Mouse (Mus musculus) hindbrain, postnatal 0 days (tissue): Measurements from ENCODE around the gene Flrt1. TPM values are rescaled to one million over a fixed set of nuclear protein-coding genes. Genes with fewer than 3 reads are reported as not detected.

ENCODE experiments used
- ATAC-seq: fragments of 200-750 bp; cut with Nextera tagmentation; 2 replicates; pipeline ENCODE4 v1.8.0; 2017; ENCODE audit warnings: mild to moderate bottlenecking, moderate TSS enrichment, moderate library complexity
- DNase-seq: peaks from one replicate; pipeline ENCODE4 v3.0.0-alpha.2; 2015; ENCODE audit warnings: low spot score
- H3K27ac ChIP-seq: fragments of 300-500 bp; sonication (generic); 2 replicates; pipeline ENCODE4 v1.5.1; 2014; ENCODE audit warnings: mild to moderate bottlenecking
- H3K27me3 ChIP-seq: fragments of 300-500 bp; sonication (generic); 2 replicates; pipeline ENCODE4 v1.6.1; 2014; ENCODE audit warnings: low read length, mixed read lengths; ENCODE audit not compliant: insufficient read depth
- H3K36me3 ChIP-seq: fragments of 300-500 bp; sonication (generic); 2 replicates; pipeline ENCODE4 v1.6.1; 2014; ENCODE audit warnings: low read length, mixed read lengths; ENCODE audit not compliant: insufficient read depth
- H3K4me1 ChIP-seq: fragments of 300-500 bp; sonication (generic); 2 replicates; pipeline ENCODE4 v1.6.1; 2014; ENCODE audit warnings: antibody characterized with exemption, low read length, mixed read lengths; ENCODE audit not compliant: insufficient read depth
- H3K4me2 ChIP-seq: fragments of 300-500 bp; sonication (generic); 2 replicates; pipeline ENCODE4 v1.6.1; 2014; ENCODE audit warnings: low read depth, mild to moderate bottlenecking, low read length, moderate library complexity, mixed read lengths
- H3K4me3 ChIP-seq: fragments of 300-500 bp; sonication (generic); 2 replicates; pipeline ENCODE4 v1.5.1; 2014; ENCODE audit warnings: low read length
- H3K9ac ChIP-seq: fragments of 300-500 bp; sonication (generic); replicated peaks from 2 replicates; pipeline ENCODE4 v1.6.1; 2014; ENCODE audit warnings: mild to moderate bottlenecking, low read length, moderate library complexity, mixed read lengths
- H3K9me3 ChIP-seq: fragments of 300-500 bp; sonication (generic); 2 replicates; pipeline ENCODE4 v1.6.1; 2016; ENCODE audit warnings: low read length, mixed read lengths
- CTCF ChIP-seq: IDR thresholded peaks from 2 replicates; pipeline ENCODE4 v1.5.1; 2016; ENCODE audit warnings: antibody characterized with exemption, control low read depth, low read depth
- WGBS: fragments of 180-500 bp; shearing (Covaris S2); extraction: QIAGEN DNeasy Blood & Tissue Kit; methylation state at CpG from one replicate; pipeline ENCODE4 v1.1.7; 2014; 5-methylcytosine and 5-hydroxymethylcytosine counted together
- polyA plus RNA-seq: library from polyadenylated mRNA; unstranded; fragments of >200 nt; fragmentation: Nextera tagmentation; extraction: Ambion mirVana; gene quantifications from 2 replicates; pipeline ENCODE4 v1.2.1, GENCODE M21; 2015
- total RNA-seq: library from RNA; depleted of rRNA; stranded (reverse); fragments of >200 nt; gene quantifications from 2 replicates; pipeline ENCODE4 v1.2.3, GENCODE M21; 2014; rRNA removed

Flrt1 gene
- total and polyA plus RNA-seq, 2 experiments from 2014 or later = 8.1 to 10.1 TPM

DNA sequence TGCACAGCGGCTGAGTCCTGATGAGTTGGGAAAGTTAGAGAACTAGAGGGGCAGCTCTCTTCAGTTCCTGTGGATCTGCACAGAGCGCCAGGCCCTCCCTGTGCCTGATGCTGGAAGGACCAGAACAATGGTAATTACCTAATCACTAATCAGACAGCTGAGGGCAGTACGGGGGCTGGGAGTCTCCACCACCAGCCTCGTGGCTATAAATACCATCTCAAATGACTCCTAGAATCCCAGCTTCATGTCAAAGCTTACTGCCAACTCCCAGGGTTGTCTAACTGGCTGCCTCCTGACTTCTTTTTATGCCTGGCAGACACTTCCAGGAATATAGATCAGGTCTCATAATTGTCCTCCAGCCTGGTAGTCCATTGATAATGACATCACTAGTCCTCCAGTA is 60.8 kb downstream of the Flrt1 start:
- TF ChIP-seq CTCF = no peak
- Histone ChIP-seq H3K4me1 (no peaks in the 10 kb centered on the region), H3K4me2 (no peak overlapping the region), H3K4me3 (no peak overlapping the region), H3K36me3 (no peaks in the 10 kb centered on the region), H3K9ac (no peak overlapping the region), H3K27me3 (no peaks in the 10 kb centered on the region), H3K27ac (no peak overlapping the region), H3K9me3 (no peaks in the 10 kb centered on the region)
- 31% methylated on average over 4 of the region's 4 CpGs for WGBS
- DNase-seq = no peak
- ATAC-seq = no peak

DNA sequence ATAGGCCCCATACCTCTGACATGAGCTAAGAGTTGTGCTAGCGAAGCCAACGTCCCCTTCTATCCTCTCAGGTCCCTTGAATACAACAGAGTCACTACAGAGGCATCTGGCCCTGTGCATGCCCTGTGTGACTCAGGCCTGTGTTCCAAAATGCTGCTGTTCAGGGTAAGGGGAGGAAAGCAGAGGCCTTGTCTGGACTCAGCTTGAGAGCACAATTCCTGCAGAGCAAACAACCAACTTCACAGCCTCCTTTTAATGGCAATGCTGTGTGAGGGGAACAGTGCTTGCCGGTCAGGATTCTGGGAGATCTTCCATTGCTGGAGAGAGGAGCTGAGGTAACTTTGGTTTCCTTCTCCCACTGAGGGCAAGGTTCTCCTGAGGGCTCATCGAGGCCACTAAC is 61.2 kb downstream of the Flrt1 start:
- DNase-seq (no peak), ATAC-seq (no peak)
- Histone ChIP-seq H3K27ac (no peak overlapping the region), H3K27me3 (no peaks in the 10 kb centered on the region), H3K4me3 (no peak overlapping the region), H3K36me3 (no peaks in the 10 kb centered on the region), H3K4me1 (no peaks in the 10 kb centered on the region), H3K9me3 (no peaks in the 10 kb centered on the region), H3K9ac (no peak overlapping the region), H3K4me2 (no peak overlapping the region)
- TF ChIP-seq CTCF = no peak
- WGBS = 68% methylated on average over 4 of the region's 4 CpGs

Other genes starting within 250 kb of the Flrt1 start
- 1.8 and 2.2 TPM in 2 replicates for gene Ccdc88b, start 247.5 kb downstream of the Flrt1 start, total RNA-seq
- gene Ccdc88b, start 247.5 kb downstream of the Flrt1 start, polyA plus RNA-seq = 1.2 and 1.5 TPM in 2 replicates
- 61.7 and 68.6 TPM in 2 replicates for gene Trmt112, start 196.0 kb downstream of the Flrt1 start, total RNA-seq
- gene Trmt112, start 196.0 kb downstream of the Flrt1 start, polyA plus RNA-seq = 109 and 111 TPM in 2 replicates
- gene Prdx5, start 195.6 kb downstream of the Flrt1 start, total RNA-seq = 184 and 228 TPM in 2 replicates
- gene Prdx5, start 195.6 kb downstream of the Flrt1 start, polyA plus RNA-seq = 587 and 589 TPM in 2 replicates
- gene Esrra, start 183.9 kb downstream of the Flrt1 start, total RNA-seq = 47.0 and 61.6 TPM in 2 replicates
- 11.8 and 12.3 TPM in 2 replicates for gene Esrra, start 183.9 kb downstream of the Flrt1 start, polyA plus RNA-seq
- gene Catsperz, start 180.3 kb downstream of the Flrt1 start, total RNA-seq = 2.0 TPM in 1 of 2 replicates, not detected in the other
- gene Catsperz, start 180.3 kb downstream of the Flrt1 start, polyA plus RNA-seq = 2.9 and 3.7 TPM in 2 replicates
- gene Kcnk4, start 171.2 kb downstream of the Flrt1 start, total RNA-seq = 13.3 and 17.6 TPM in 2 replicates
- 15.9 and 21.7 TPM in 2 replicates for gene Kcnk4, start 171.2 kb downstream of the Flrt1 start, polyA plus RNA-seq
- 58.2 and 67.0 TPM in 2 replicates for gene Bad, start 163.9 kb downstream of the Flrt1 start, total RNA-seq
- 86.6 and 88.0 TPM in 2 replicates for gene Bad, start 163.9 kb downstream of the Flrt1 start, polyA plus RNA-seq
- gene Gpr137, start 163.2 kb downstream of the Flrt1 start, total RNA-seq = 122 and 129 TPM in 2 replicates
- gene Gpr137, start 163.2 kb downstream of the Flrt1 start, polyA plus RNA-seq = 65.6 and 68.7 TPM in 2 replicates
- gene Ppp1r14b, start 130.8 kb downstream of the Flrt1 start, total RNA-seq = 150 and 155 TPM in 2 replicates
- 198 and 210 TPM in 2 replicates for gene Ppp1r14b, start 130.8 kb downstream of the Flrt1 start, polyA plus RNA-seq
- gene Plcb3, start 129.3 kb downstream of the Flrt1 start, total RNA-seq = 18.5 and 23.1 TPM in 2 replicates
- 11.1 and 14.4 TPM in 2 replicates for gene Plcb3, start 129.3 kb downstream of the Flrt1 start, polyA plus RNA-seq
- gene Fkbp2, start 125.2 kb downstream of the Flrt1 start, total RNA-seq = 8.3 and 29.2 TPM in 2 replicates
- 169 and 177 TPM in 2 replicates for gene Fkbp2, start 125.2 kb downstream of the Flrt1 start, polyA plus RNA-seq
- gene Vegfb, start 118.1 kb downstream of the Flrt1 start, total RNA-seq = 40.5 and 40.9 TPM in 2 replicates
- 90.8 and 92.3 TPM in 2 replicates for gene Vegfb, start 118.1 kb downstream of the Flrt1 start, polyA plus RNA-seq
- 13.5 and 28.3 TPM in 2 replicates for gene Dnajc4, start 113.2 kb downstream of the Flrt1 start, total RNA-seq
- 25.6 and 29.5 TPM in 2 replicates for gene Dnajc4, start 113.2 kb downstream of the Flrt1 start, polyA plus RNA-seq
- gene Nudt22, start 109.6 kb downstream of the Flrt1 start, total RNA-seq = 17.4 and 19.7 TPM in 2 replicates
- 20.8 and 23.1 TPM in 2 replicates for gene Nudt22, start 109.6 kb downstream of the Flrt1 start, polyA plus RNA-seq
- gene Trpt1, start 109.6 kb downstream of the Flrt1 start, total RNA-seq = 31.1 and 33.0 TPM in 2 replicates
- 22.9 and 23.5 TPM in 2 replicates for gene Trpt1, start 109.6 kb downstream of the Flrt1 start, polyA plus RNA-seq
- 4.0 and 7.5 TPM in 2 replicates for gene Fermt3, start 86.3 kb downstream of the Flrt1 start, total RNA-seq
- gene Fermt3, start 86.3 kb downstream of the Flrt1 start, polyA plus RNA-seq = 3.5 and 4.0 TPM in 2 replicates
- gene Stip1, start 65.8 kb downstream of the Flrt1 start, total RNA-seq = 87.3 and 89.0 TPM in 2 replicates
- 146 and 151 TPM in 2 replicates for gene Stip1, start 65.8 kb downstream of the Flrt1 start, polyA plus RNA-seq
- gene Macrod1, start 48.9 kb downstream of the Flrt1 start, total RNA-seq = 4.8 and 9.5 TPM in 2 replicates
- gene Macrod1, start 48.9 kb downstream of the Flrt1 start, polyA plus RNA-seq = 6.5 and 6.7 TPM in 2 replicates
- 216 and 233 TPM in 2 replicates for gene Otub1, start 100.6 kb upstream of the Flrt1 start, total RNA-seq
- gene Otub1, start 100.6 kb upstream of the Flrt1 start, polyA plus RNA-seq = 248 and 253 TPM in 2 replicates
- gene Cox8a, start 111.9 kb upstream of the Flrt1 start, total RNA-seq = 1,715 and 1,845 TPM in 2 replicates
- gene Cox8a, start 111.9 kb upstream of the Flrt1 start, polyA plus RNA-seq = 2,044 and 2,080 TPM in 2 replicates
- gene Naa40, start 135.5 kb upstream of the Flrt1 start, total RNA-seq = 56.5 and 59.7 TPM in 2 replicates
- 42.7 and 42.8 TPM in 2 replicates for gene Naa40, start 135.5 kb upstream of the Flrt1 start, polyA plus RNA-seq
- 73.2 and 91.7 TPM in 2 replicates for gene Rcor2, start 161.6 kb upstream of the Flrt1 start, total RNA-seq
- 14.8 and 16.6 TPM in 2 replicates for gene Rcor2, start 161.6 kb upstream of the Flrt1 start, polyA plus RNA-seq
- 39.9 and 47.8 TPM in 2 replicates for gene Mark2, start 236.1 kb upstream of the Flrt1 start, total RNA-seq
- gene Mark2, start 236.1 kb upstream of the Flrt1 start, polyA plus RNA-seq = 31.4 and 36.2 TPM in 2 replicates